Comparison of ENCODE assay signal across 11 mouse cellular contexts in genomic region chr10:77506961-77507577, GRCm38 (mm10). TPM values are rescaled to one million over a fixed set of nuclear protein-coding genes. Genes with fewer than 3 reads are reported as not detected.
DNase-seq lines count a peak whose midpoint lies in the region; ATAC-seq and TF ChIP-seq lines count a peak whose summit lies in the region.
"Had no signal": no experiment of that assay in that cellular context is flagged by ENCODE, and none has a peak within 500 bp of the region (broad histone marks: within the 10 kb centered on the region; RNA-seq: fewer than 3 reads in every experiment).

No protein-coding gene starts in this region.

- peak overlapping the region; percentile 14; the same call in 1 of the 2 replicates for H3K9ac ChIP-seq in hindbrain, embryonic 13.5 days
- no peak overlapping the region for H3K9ac ChIP-seq in hindbrain, embryonic 11.5 days (ENCODE audit: low read depth, low read length)
- H3K9ac ChIP-seq: embryonic facial prominence, embryonic 12.5 days; midbrain, embryonic 12.5 days had no signal

- POLR2A ChIA-PET in Patski (lab: Charles Lee) = interaction anchor here (0.8 to 1.2 kb wide), 3 partner anchors 58 to 115 kb away, joined by 3 to 6 read pairs (median 3); partner anchors contain the start of gene Adarb1

- DNase-seq in hindbrain, embryonic 11.5 days (ENCODE audit: low spot score) = no peak
- no peak for DNase-seq in Patski (ENCODE audit: low read depth, low spot score)
- peak; percentile 46 to 59 for DNase-seq in gastrocnemius, adult 8-10 months (ENCODE audit: low spot score in 2 of 2)
- DNase-seq in kidney, postnatal 10 days = peak; percentile 67
- DNase-seq in frontal cortex, adult 2 months (ENCODE audit: extremely low spot score in 1 of 2, low spot score in 1 of 2) = no peak
- no peak for DNase-seq in retina, embryonic 14.5 days (ENCODE audit: low spot score)
- no peak for DNase-seq in layer of hippocampus, postnatal 25 days (ENCODE audit: extremely low spot score in 1 of 2, low spot score in 1 of 2)
- DNase-seq: adrenal gland, adult 8-10 months had no signal

- H3K4me1 ChIP-seq in hindbrain, embryonic 13.5 days (replicated peaks) = peaks cover 23% of the 10 kb centered on the region
- no peaks in the 10 kb centered on the region; the same call in 1 of the 2 replicates for H3K4me1 ChIP-seq in hindbrain, embryonic 11.5 days (replicated peaks; ENCODE audit: control insufficient read depth, insufficient read depth, low read length)
- H3K4me1 ChIP-seq: embryonic facial prominence, embryonic 12.5 days had no signal

- CTCF ChIA-PET in Patski (lab: Charles Lee) = interaction anchor here (0.8 to 4.4 kb wide), 5 partner anchors 149 to 237 kb away, joined by 3 to 26 read pairs (median 4); no protein-coding TSS in a partner anchor

- H3K9me3 ChIP-seq in hindbrain, embryonic 13.5 days = no peaks in the 10 kb centered on the region
- H3K9me3 ChIP-seq in hindbrain, embryonic 11.5 days (ENCODE audit: control insufficient read depth, low read length) = no peaks in the 10 kb centered on the region
- H3K9me3 ChIP-seq: embryonic facial prominence, embryonic 12.5 days; midbrain, embryonic 12.5 days had no signal

- H3K27ac ChIP-seq in hindbrain, embryonic 13.5 days = no peak overlapping the region
- no peak overlapping the region for H3K27ac ChIP-seq in hindbrain, embryonic 11.5 days (ENCODE audit: low read depth, low read length)
- H3K27ac ChIP-seq: embryonic facial prominence, embryonic 12.5 days; midbrain, embryonic 12.5 days had no signal

- no peak overlapping the region for H3K4me3 ChIP-seq in hindbrain, embryonic 13.5 days
- H3K4me3 ChIP-seq in hindbrain, embryonic 11.5 days (ENCODE audit: low read depth, low read length) = no peak overlapping the region
- H3K4me3 ChIP-seq: embryonic facial prominence, embryonic 12.5 days; midbrain, embryonic 12.5 days had no signal

- 91% methylated on average over 13 of the region's 13 CpGs for WGBS in hindbrain, embryonic 13.5 days
- 90% methylated on average over 13 of the region's 13 CpGs for WGBS in hindbrain, embryonic 11.5 days

- in situ Hi-C loops in Patski (cut with MboI; ENCODE audit: low pct_unique_long_range_greater_than_20kb) = no loop called here

- peaks cover 76% of the 10 kb centered on the region for H3K36me3 ChIP-seq in hindbrain, embryonic 13.5 days
- peaks cover 3% of the 10 kb centered on the region; the same call in 1 of the 2 replicates for H3K36me3 ChIP-seq in hindbrain, embryonic 11.5 days (ENCODE audit: control insufficient read depth, insufficient read depth, low read length)

- no peaks in the 10 kb centered on the region for H3K27me3 ChIP-seq in hindbrain, embryonic 13.5 days
- no peaks in the 10 kb centered on the region for H3K27me3 ChIP-seq in hindbrain, embryonic 11.5 days (ENCODE audit: control insufficient read depth, insufficient read depth, low read length)
- H3K27me3 ChIP-seq in Patski = no peaks in the 10 kb centered on the region
- H3K27me3 ChIP-seq: embryonic facial prominence, embryonic 12.5 days; midbrain, embryonic 12.5 days had no signal

- ATAC-seq in hindbrain, embryonic 13.5 days (ENCODE audit: low FRiP score) = no peak
- no peak for ATAC-seq in hindbrain, embryonic 11.5 days (ENCODE audit: low FRiP score)
- ATAC-seq in Patski = peak; percentile 61

- no peak overlapping the region for H3K4me2 ChIP-seq in hindbrain, embryonic 13.5 days
- no peak overlapping the region for H3K4me2 ChIP-seq in hindbrain, embryonic 11.5 days (replicated peaks; ENCODE audit: low read depth, low read length)
- H3K4me2 ChIP-seq: embryonic facial prominence, embryonic 12.5 days; midbrain, embryonic 12.5 days had no signal

- TF ChIP-seq CTCF in Patski (IDR thresholded peaks at IDR 0.05) = no peak

RNA-seq across cellular contexts. Expression of gene Fam207a, which starts 8.5 kb away (rescaled TPM):
- 41.2 and 41.8 TPM in 2 replicates for polyA plus RNA-seq in hindbrain, embryonic 13.5 days (2015; fragmentation: Nextera tagmentation; extraction: Ambion mirVana)
- polyA plus RNA-seq in hindbrain, embryonic 11.5 days (2014; fragmentation: Nextera tagmentation; extraction: Ambion mirVana) = 34.6 and 41.8 TPM in 2 replicates
- 32.2 TPM for polyA plus RNA-seq in Patski (2021)
- 1 to 10 TPM; 4.4 to 7.3 (median 5.9) TPM for total RNA-seq in gastrocnemius, adult 8-10 months (2022)
- 43.7 and 44.9 TPM in 2 replicates for polyA plus RNA-seq in frontal cortex, adult 2 months (2012; rRNA removed)
- total RNA-seq in layer of hippocampus, postnatal 25 days (2021) = 10 to 100 TPM; 32.8 to 33.1 TPM

RNA-seq across cellular contexts. Expression of gene Itgb2, which starts 23.0 kb away (rescaled TPM):
- polyA plus RNA-seq in hindbrain, embryonic 13.5 days (2015; fragmentation: Nextera tagmentation; extraction: Ambion mirVana) = 0.67 and 0.90 TPM in 2 replicates
- 1.2 and 1.8 TPM in 2 replicates for polyA plus RNA-seq in hindbrain, embryonic 11.5 days (2014; fragmentation: Nextera tagmentation; extraction: Ambion mirVana)
- 0.68 TPM for polyA plus RNA-seq in Patski (2021)
- total RNA-seq in gastrocnemius, adult 8-10 months (2022) = under 1 TPM; 0.48 to 0.99 (median 0.88) TPM
- 4.5 and 6.8 TPM in 2 replicates for polyA plus RNA-seq in frontal cortex, adult 2 months (2012; rRNA removed)
- total RNA-seq in layer of hippocampus, postnatal 25 days (2021) = 1 to 10 TPM; 3.4 to 4.1 TPM

Comparison
In these comparisons a context has a peak if more than half of its experiments do, and no peak if none do; other contexts are left out.
1. DNase-seq: peak in gastrocnemius, adult 8-10 months (2 of 2) and kidney, postnatal 10 days (single experiment); none in hindbrain, embryonic 11.5 days (single experiment), Patski (single experiment), frontal cortex, adult 2 months (0 of 2), retina, embryonic 14.5 days (single experiment) and layer of hippocampus, postnatal 25 days (0 of 2).